Mouse (Mus musculus) E14TG2a.4 (cell line): ENCODE measurements at regions not wholly inside any gene's neighbourhood (a gene's known extent, or its start where the extent isn't known, plus 50 kb on each side); places are given as distances from the start of the nearest gene placed in this dataset.

Experiments
- CTCF ChIP-seq: conservative IDR thresholded peaks from 2 replicates; pipeline ENCODE4 v1.5.1; 2014; ENCODE audit warnings: low read length
- NANOG ChIP-seq: IDR thresholded peaks from 2 replicates; pipeline ENCODE4 v1.6.1; 2014; ENCODE audit warnings: borderline replicate concordance, low read length, mixed read lengths
- POU5F1 ChIP-seq: IDR thresholded peaks from 2 replicates; pipeline ENCODE4 v1.6.1; 2014; ENCODE audit warnings: low read length, borderline replicate concordance

GRCm38 (mm10) chr16:5445776-5446175 is 190.0 kb upstream of the Eef2kmt start:
- TF ChIP-seq CTCF (no peak), NANOG (no peak), POU5F1 (no peak)
